Mouse (Mus musculus): ENCODE measurements around the gene Tex36. TPM values are rescaled to one million over a fixed set of nuclear protein-coding genes. Genes with fewer than 3 reads are reported as not detected.

Tex36 gene
- total and polyA plus RNA-seq, 2 experiments, result not detected

DNA sequence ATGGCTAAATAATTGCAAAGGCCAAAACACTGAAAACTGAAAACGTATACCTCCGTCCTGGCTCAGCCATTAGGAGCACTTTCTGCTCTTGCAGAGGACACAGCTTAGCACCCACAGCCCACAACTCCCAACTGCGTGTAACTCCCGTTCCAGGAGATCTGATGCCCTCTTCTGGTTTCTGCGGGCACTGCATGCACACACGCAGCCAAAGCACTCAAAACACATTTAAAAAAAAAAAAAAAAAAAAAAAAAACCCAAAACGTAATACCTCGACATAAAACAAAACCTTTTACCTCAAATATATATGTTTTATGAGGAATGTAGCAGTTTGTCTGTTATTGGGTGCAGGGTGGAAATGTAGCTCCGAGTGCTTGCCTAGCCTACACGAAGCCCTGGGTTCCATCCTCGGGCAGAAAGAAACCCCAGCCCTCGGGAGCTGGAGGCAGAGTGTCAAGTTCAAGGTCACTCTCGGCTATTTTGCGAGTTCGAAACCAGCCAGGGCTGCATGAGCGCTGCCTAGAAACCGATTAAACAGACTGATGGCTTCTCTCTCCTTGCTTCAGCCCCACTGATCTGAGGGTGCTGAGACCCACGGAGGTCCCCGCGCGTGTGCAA is 34.9 kb upstream of the Tex36 start:
- peaks cover 20% of the 10 kb centered on the region for H3K36me3 ChIP-seq (ENCODE audit: control insufficient read depth, insufficient read depth, low read length)
- peak; percentile 75 for DNase-seq (ENCODE audit: extremely low read depth, low read depth, low spot score)
- peaks cover 9% of the 10 kb centered on the region; the same call in 1 of the 2 replicates for H3K79me2 ChIP-seq (ENCODE audit: control insufficient read depth, insufficient read depth, low read length)
- H3K4me3 ChIP-seq (ENCODE audit: insufficient read depth, low read depth, low read length), result peak overlapping the region; percentile 64
- 2% methylated on average over 21 of the region's 21 CpGs for WGBS
- peak overlapping the region; percentile 57 for H3K27ac ChIP-seq (replicated peaks; ENCODE audit: insufficient read depth, low read depth, low read length)
- TF ChIP-seq CTCF (IDR thresholded peaks at IDR 0.05; ENCODE audit: low read depth, low read length) (peak; percentile 91), POLR2A (IDR thresholded peaks at IDR 0.05; ENCODE audit: extremely low read depth, insufficient read depth, low read length) (no peak)
- peaks cover 4% of the 10 kb centered on the region for H3K4me1 ChIP-seq (ENCODE audit: control insufficient read depth, insufficient read depth, low read length)
- H3K9ac ChIP-seq (ENCODE audit: low read depth, low read length), result peak overlapping the region; percentile 66
- no peaks in the 10 kb centered on the region for H3K27me3 ChIP-seq (ENCODE audit: control insufficient read depth, insufficient read depth, low read length)

- Histone ChIP-seq H3K4me1 (ENCODE audit: control insufficient read depth, insufficient read depth, low read length) (peaks cover 4% of the 10 kb centered on the region), H3K9ac (ENCODE audit: low read depth, low read length) (no peak overlapping the region), H3K27me3 (ENCODE audit: control insufficient read depth, insufficient read depth, low read length) (no peaks in the 10 kb centered on the region), H3K36me3 (ENCODE audit: control insufficient read depth, insufficient read depth, low read length) (peaks cover 7% of the 10 kb centered on the region), H3K4me3 (ENCODE audit: insufficient read depth, low read depth, low read length) (no peak overlapping the region), H3K27ac (replicated peaks; ENCODE audit: insufficient read depth, low read depth, low read length) (no peak overlapping the region), H3K79me2 (ENCODE audit: control insufficient read depth, insufficient read depth, low read length) (peaks cover 9% of the 10 kb centered on the region; the same call in 1 of the 2 replicates)
- no peak for DNase-seq (ENCODE audit: extremely low read depth, low read depth, low spot score)
- TF ChIP-seq CTCF (IDR thresholded peaks at IDR 0.05; ENCODE audit: low read depth, low read length) (no peak), POLR2A (IDR thresholded peaks at IDR 0.05; ENCODE audit: extremely low read depth, insufficient read depth, low read length) (no peak)
- 65% methylated on average over 10 of the region's 12 CpGs for WGBS
Observed at GRCm38 (mm10) chr7:133634932-133635650, 33.1 kb upstream of the Tex36 start.

DNA sequence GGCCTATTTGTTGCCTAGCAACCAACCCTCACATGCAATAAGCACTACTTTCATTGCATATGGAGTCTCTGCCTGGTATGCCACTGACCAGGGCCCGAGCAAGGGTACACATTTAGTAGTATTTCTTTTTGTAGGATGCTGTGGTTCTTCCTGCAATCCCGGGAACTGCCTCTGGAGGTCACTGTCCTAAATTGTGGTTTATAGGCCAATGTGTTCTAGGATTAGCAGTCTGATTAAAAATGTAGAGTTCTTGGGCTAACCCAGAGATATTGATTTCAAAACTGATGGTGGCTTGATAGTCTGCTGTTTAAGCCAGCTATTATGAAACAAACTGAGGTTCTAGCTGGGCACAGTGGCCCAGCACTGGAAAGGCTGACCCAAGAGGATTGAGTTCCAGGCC is 30.5 kb upstream of the Tex36 start:
- Histone ChIP-seq H3K27ac (replicated peaks; ENCODE audit: insufficient read depth, low read depth, low read length) (no peak overlapping the region), H3K27me3 (ENCODE audit: control insufficient read depth, insufficient read depth, low read length) (no peaks in the 10 kb centered on the region), H3K9ac (ENCODE audit: low read depth, low read length) (no peak overlapping the region), H3K4me3 (ENCODE audit: insufficient read depth, low read depth, low read length) (no peak overlapping the region), H3K36me3 (ENCODE audit: control insufficient read depth, insufficient read depth, low read length) (no peaks in the 10 kb centered on the region), H3K79me2 (ENCODE audit: control insufficient read depth, insufficient read depth, low read length) (no peaks in the 10 kb centered on the region), H3K4me1 (ENCODE audit: control insufficient read depth, insufficient read depth, low read length) (no peaks in the 10 kb centered on the region)
- TF ChIP-seq POLR2A (IDR thresholded peaks at IDR 0.05; ENCODE audit: extremely low read depth, insufficient read depth, low read length) (no peak), CTCF (IDR thresholded peaks at IDR 0.05; ENCODE audit: low read depth, low read length) (peak; percentile 56)
- WGBS, result 13% methylated on average over 2 of the region's 2 CpGs
- DNase-seq (ENCODE audit: extremely low read depth, low read depth, low spot score), result peak; percentile 75

- no peak for DNase-seq (ENCODE audit: extremely low read depth, low read depth, low spot score)
- no peak overlapping the region for H3K9ac ChIP-seq (ENCODE audit: low read depth, low read length)
- H3K4me3 ChIP-seq (ENCODE audit: insufficient read depth, low read depth, low read length), result no peak overlapping the region
- TF ChIP-seq POLR2A (IDR thresholded peaks at IDR 0.05; ENCODE audit: extremely low read depth, insufficient read depth, low read length) (no peak), CTCF (IDR thresholded peaks at IDR 0.05; ENCODE audit: low read depth, low read length) (no peak)
- no peaks in the 10 kb centered on the region for H3K4me1 ChIP-seq (ENCODE audit: control insufficient read depth, insufficient read depth, low read length)
- H3K79me2 ChIP-seq (ENCODE audit: control insufficient read depth, insufficient read depth, low read length), result no peaks in the 10 kb centered on the region
- H3K27me3 ChIP-seq (ENCODE audit: control insufficient read depth, insufficient read depth, low read length), result no peaks in the 10 kb centered on the region
- 77% methylated on average over 5 of the region's 5 CpGs for WGBS
- no peak overlapping the region for H3K27ac ChIP-seq (replicated peaks; ENCODE audit: insufficient read depth, low read depth, low read length)
- H3K36me3 ChIP-seq (ENCODE audit: control insufficient read depth, insufficient read depth, low read length), result no peaks in the 10 kb centered on the region
Observed at GRCm38 (mm10) chr7:133630821-133631220, 28.9 kb upstream of the Tex36 start.

GRCm38 (mm10) chr7:133627184-133627936 is 25.4 kb upstream of the Tex36 start:
- H3K27ac ChIP-seq (replicated peaks; ENCODE audit: insufficient read depth, low read depth, low read length), result no peak overlapping the region
- no peaks in the 10 kb centered on the region for H3K4me1 ChIP-seq (ENCODE audit: control insufficient read depth, insufficient read depth, low read length)
- TF ChIP-seq POLR2A (IDR thresholded peaks at IDR 0.05; ENCODE audit: extremely low read depth, insufficient read depth, low read length), result no peak
- no peaks in the 10 kb centered on the region for H3K79me2 ChIP-seq (ENCODE audit: control insufficient read depth, insufficient read depth, low read length)
- WGBS, result 69% methylated on average over 14 of the region's 14 CpGs
- no peaks in the 10 kb centered on the region for H3K36me3 ChIP-seq (ENCODE audit: control insufficient read depth, insufficient read depth, low read length)
- no peaks in the 10 kb centered on the region for H3K27me3 ChIP-seq (ENCODE audit: control insufficient read depth, insufficient read depth, low read length)
- H3K4me3 ChIP-seq (ENCODE audit: insufficient read depth, low read depth, low read length), result no peak overlapping the region
- no peak overlapping the region for H3K9ac ChIP-seq (ENCODE audit: low read depth, low read length)
- DNase-seq (ENCODE audit: extremely low read depth, low read depth, low spot score), result no peak

All from liver, adult 2 months (tissue).